Mouse (Mus musculus): ENCODE results near the gene Optn.

The Optn gene

GRCm38 (mm10) chr2:4978091-4978490, 85.8 kb downstream of the Optn start:
- DNase-seq = no peak

- no peak for DNase-seq
Measured at GRCm38 (mm10) chr2:4975807-4976206, 88.0 kb downstream of the Optn start, which contains the start of gene Ucma. Gene Ucma, plus strand, starts transcription at chr2:4976122.
